1 mouse cellular context compared by ENCODE assay signal in the genomic region with DNA sequence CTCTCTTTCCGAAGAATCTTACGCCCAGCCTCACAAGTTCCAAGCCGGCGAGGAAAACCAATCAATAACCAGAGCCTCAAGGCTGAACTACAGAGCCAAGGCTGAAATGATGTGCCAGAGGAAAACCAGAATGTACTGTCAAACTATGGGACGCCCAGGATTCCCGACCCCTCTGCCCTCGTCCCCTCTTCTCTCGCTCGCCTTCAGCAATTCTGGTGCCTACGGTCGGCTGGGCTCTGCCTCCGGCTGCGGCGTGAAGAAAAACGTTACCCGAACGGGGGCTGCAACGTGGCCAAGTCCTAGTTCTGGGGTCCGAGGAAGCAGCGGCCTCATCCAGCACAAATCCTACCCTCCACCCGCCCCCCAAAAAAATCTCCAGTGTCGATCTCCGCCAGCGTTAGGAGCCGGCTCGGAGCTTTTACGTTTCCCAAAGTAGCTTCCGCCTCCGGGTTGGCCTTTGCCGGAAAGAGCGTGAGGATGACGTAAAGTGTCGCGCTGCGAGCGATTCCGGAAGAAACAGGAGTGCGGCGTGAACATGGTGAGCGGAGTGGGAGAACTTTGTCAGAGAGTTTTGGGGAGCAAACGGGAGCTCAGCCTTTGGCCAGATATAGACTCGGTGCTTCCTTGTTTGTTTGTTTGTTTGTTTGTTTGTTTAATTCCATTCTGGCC.
TF ChIP-seq lines count a peak whose summit lies in the region.

Gene Fcf1 (plus strand): TSS at position 470 of the 669 bp plus-strand sequence.
Gene Arel1 (minus strand): TSS at position 473 of the 669 bp plus-strand sequence.

TF ChIP-seq in MEL, 35 proteins besides CTCF, POLR2A, EP300 and RAD21 (continued from another document):
- TF ChIP-seq ZMIZ1 (IDR thresholded peaks at IDR 0.05; ENCODE audit: low read depth, low read length) (peak; percentile 69; the same call in 1 of the 2 replicates), MEF2A (IDR thresholded peaks at IDR 0.05; ENCODE audit: extremely low read depth, insufficient replicate concordance, low read depth, low read length, poor library complexity, severe bottlenecking) (0 out of 2 replicates have a peak, but pooled peaks have one; percentile 14), USF1 (IDR thresholded peaks at IDR 0.05; ENCODE audit: low read depth, low read length) (peak; percentile 12; the same call in 1 of the 2 replicates), MAFK (IDR thresholded peaks at IDR 0.05; ENCODE audit: borderline replicate concordance, low read depth, low read length) (no peak), SMC3 (IDR thresholded peaks at IDR 0.05; ENCODE audit: low read depth, low read length) (no peak), KAT2A (conservative IDR thresholded peaks at IDR 0.05; ENCODE audit: low read depth, low read length) (peak; percentile 98)
